Mouse (Mus musculus) intestine, embryonic 15.5 days (tissue): ENCODE measurements around the gene Lins1. TPM values are rescaled to one million over a fixed set of nuclear protein-coding genes. Genes with fewer than 3 reads are reported as not detected.

Source experiments
- ATAC-seq: fragments of 200-750 bp; cut with Nextera tagmentation; 2 replicates; pipeline ENCODE4 v1.8.0; 2017; ENCODE audit warnings: moderate TSS enrichment, moderate library complexity
- H3K27ac ChIP-seq: fragments of 300-500 bp; sonication (generic); 2 replicates; pipeline ENCODE4 v1.5.1; 2015; ENCODE audit warnings: mild to moderate bottlenecking, inconsistent platforms
- H3K27me3 ChIP-seq: fragments of 300-500 bp; sonication (generic); replicated peaks from 2 replicates; pipeline ENCODE4 v1.6.1; 2015; ENCODE audit warnings: inconsistent platforms
- H3K36me3 ChIP-seq: fragments of 300-500 bp; sonication (generic); 2 replicates; pipeline ENCODE4 v1.6.1; 2015; ENCODE audit warnings: inconsistent platforms
- H3K4me1 ChIP-seq: fragments of 300-500 bp; sonication (generic); replicated peaks from 2 replicates; pipeline ENCODE4 v1.6.1; 2015; ENCODE audit warnings: inconsistent platforms
- H3K4me2 ChIP-seq: fragments of 300-500 bp; sonication (generic); replicated peaks from 2 replicates; pipeline ENCODE4 v1.6.1; 2015; ENCODE audit warnings: mild to moderate bottlenecking, inconsistent platforms
- H3K4me3 ChIP-seq: fragments of 300-500 bp; sonication (generic); replicated peaks from 2 replicates; pipeline ENCODE4 v1.5.1; 2015; ENCODE audit warnings: inconsistent platforms
- H3K9ac ChIP-seq: fragments of 300-500 bp; sonication (generic); 2 replicates; pipeline ENCODE4 v1.6.1; 2015; ENCODE audit warnings: inconsistent platforms
- H3K9me3 ChIP-seq: fragments of 300-500 bp; sonication (generic); 2 replicates; pipeline ENCODE4 v1.6.1; 2016; ENCODE audit warnings: inconsistent platforms
- WGBS: fragments of 180-500 bp; shearing (Covaris S2); methylation state at CpG from one replicate; pipeline ENCODE4 v1.1.7; 2015; 5-methylcytosine and 5-hydroxymethylcytosine counted together
- polyA plus RNA-seq: library from polyadenylated mRNA; unstranded; fragments of >200 nt; fragmentation: Nextera tagmentation; extraction: Ambion mirVana; gene quantifications from 2 replicates; pipeline ENCODE4 v1.2.1, GENCODE M21; 2015

Lins1 gene
- polyA plus RNA-seq, 1 experiment from 2014 or later, result 12.6 TPM

DNA sequence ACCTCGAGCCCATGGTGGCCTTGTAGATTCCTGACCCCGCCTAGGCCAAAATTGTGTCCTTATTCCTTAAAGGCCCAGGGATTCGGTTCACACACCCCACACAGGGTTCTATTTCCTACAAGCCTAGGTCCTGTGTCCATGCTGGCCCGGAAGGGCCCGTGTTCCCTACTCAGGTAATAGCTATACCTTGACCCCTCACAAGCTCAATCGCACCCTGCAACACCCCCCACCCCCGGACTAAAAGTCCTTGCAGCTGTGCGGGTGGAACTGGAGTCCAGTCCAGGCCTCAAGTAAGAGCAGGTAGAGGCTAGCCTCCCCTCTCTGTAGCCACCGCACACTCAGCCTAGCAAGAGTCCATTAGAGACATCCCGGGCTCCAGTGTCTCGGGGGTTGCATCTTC, 44.2 kb downstream of the Lins1 start:
- no peaks in the 10 kb centered on the region for H3K4me1 ChIP-seq
- no peaks in the 10 kb centered on the region for H3K27me3 ChIP-seq
- H3K9ac ChIP-seq, result no peak overlapping the region
- H3K4me3 ChIP-seq, result no peak overlapping the region
- H3K27ac ChIP-seq, result no peak overlapping the region
- H3K36me3 ChIP-seq, result no peaks in the 10 kb centered on the region
- 96% methylated on average over 11 of the region's 11 CpGs for whole genome bisulfite sequencing
- no peaks in the 10 kb centered on the region for H3K9me3 ChIP-seq
- H3K4me2 ChIP-seq, result no peak overlapping the region
- no peak for ATAC-seq

DNA sequence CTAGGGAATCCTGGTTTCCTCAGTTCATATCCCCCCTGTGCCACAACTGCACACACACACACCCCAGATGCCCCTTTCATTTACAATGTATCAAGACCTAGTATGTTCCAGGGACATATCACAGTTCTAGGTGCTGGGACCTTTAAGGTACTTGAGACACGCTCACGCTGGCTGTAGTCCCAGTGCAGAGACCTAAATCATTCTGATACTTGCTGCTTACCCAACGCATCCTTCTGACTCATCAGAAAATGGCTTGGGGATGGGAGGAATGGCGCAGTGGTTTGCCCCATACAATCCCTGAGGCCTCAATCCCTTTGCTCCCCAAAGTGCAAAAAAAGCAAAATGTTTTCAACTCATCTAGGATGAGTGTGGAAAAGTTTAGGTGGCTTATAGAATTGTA, 44.8 kb downstream of the Lins1 start:
- H3K4me2 ChIP-seq, result no peak overlapping the region
- H3K9me3 ChIP-seq, result no peaks in the 10 kb centered on the region
- H3K4me1 ChIP-seq, result no peaks in the 10 kb centered on the region
- WGBS, result 88% methylated on average over 4 of the region's 4 CpGs
- H3K4me3 ChIP-seq, result no peak overlapping the region
- ATAC-seq, result no peak
- H3K27me3 ChIP-seq, result no peaks in the 10 kb centered on the region
- no peak overlapping the region for H3K9ac ChIP-seq
- H3K36me3 ChIP-seq, result no peaks in the 10 kb centered on the region
- no peak overlapping the region for H3K27ac ChIP-seq

DNA sequence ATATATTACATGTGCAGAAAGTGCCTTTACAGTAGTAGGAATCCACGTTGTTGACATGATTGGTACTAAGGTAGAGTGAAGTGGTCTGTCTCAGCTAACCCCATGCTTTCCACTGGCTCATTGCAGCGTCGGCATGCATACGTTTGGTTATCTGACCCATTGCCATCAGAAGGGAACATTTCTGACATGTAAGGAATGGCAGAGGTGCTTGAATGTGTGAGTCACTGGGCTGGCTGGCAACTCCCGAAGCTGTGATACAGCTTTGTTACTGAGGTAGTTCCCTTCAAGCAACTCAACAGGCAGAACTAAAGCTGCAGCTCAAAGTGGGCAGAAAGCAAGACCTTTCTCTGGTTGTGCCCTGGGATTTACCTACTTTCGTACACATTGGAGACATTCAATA, 45.3 kb downstream of the Lins1 start:
- Histone ChIP-seq H3K4me2 (no peak overlapping the region), H3K9me3 (no peaks in the 10 kb centered on the region), H3K36me3 (no peaks in the 10 kb centered on the region), H3K27ac (no peak overlapping the region), H3K9ac (no peak overlapping the region), H3K27me3 (no peaks in the 10 kb centered on the region), H3K4me3 (no peak overlapping the region), H3K4me1 (no peaks in the 10 kb centered on the region)
- no peak for ATAC-seq
- 76% methylated on average over 6 of the region's 6 CpGs for WGBS

DNA sequence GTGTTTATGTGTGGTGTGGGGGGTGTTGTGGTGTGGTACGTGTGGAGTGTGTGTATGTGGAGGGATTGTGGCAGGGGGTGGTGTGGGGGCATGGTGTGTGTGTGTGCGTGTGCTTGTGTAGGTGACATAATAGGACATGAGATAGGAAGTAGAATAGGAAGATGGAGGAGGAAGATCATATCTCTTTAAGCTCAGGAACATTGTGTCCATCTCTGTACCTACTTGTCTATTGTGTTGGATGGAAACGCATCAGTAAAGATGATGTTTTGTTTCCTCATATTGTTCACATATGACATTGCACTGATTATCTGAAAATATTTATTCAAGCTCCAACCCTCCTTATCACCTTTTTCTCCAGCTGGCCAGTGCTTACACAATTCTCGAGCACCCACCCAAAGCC, 47.7 kb downstream of the Lins1 start:
- Histone ChIP-seq H3K9ac (no peak overlapping the region), H3K4me2 (no peak overlapping the region), H3K4me3 (no peak overlapping the region), H3K4me1 (peaks cover 5% of the 10 kb centered on the region; the same call in 1 of the 2 replicates), H3K9me3 (no peaks in the 10 kb centered on the region), H3K27me3 (no peaks in the 10 kb centered on the region), H3K36me3 (no peaks in the 10 kb centered on the region), H3K27ac (no peak overlapping the region)
- ATAC-seq, result no peak
- 83% methylated on average over 4 of the region's 4 CpGs for WGBS

DNA sequence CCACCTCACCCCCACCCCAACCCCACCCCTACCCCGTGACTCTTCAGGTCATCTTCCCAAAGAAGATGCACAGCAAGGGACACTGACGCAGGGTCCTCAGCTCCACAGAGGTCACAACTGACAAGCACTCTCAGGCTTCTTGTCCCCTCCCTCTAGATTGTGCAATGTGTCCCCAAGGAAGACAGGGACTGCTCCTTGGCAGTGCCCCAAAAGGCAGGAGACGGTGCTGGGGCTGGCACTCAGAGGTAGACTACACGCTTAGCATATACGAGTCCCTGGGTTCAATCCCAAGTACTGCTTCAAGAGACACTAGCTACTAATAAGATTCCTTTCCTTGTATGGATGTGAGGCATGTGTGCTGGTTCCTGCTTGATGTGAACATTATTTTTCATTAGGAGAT, 51.3 kb downstream of the Lins1 start:
- H3K4me2 ChIP-seq, result no peak overlapping the region
- peaks cover 5% of the 10 kb centered on the region; the same call in 1 of the 2 replicates for H3K4me1 ChIP-seq
- 75% methylated on average over 5 of the region's 5 CpGs for WGBS
- no peak for ATAC-seq
- no peaks in the 10 kb centered on the region for H3K9me3 ChIP-seq
- H3K27me3 ChIP-seq, result no peaks in the 10 kb centered on the region
- H3K9ac ChIP-seq, result no peak overlapping the region
- no peaks in the 10 kb centered on the region for H3K36me3 ChIP-seq
- H3K27ac ChIP-seq, result no peak overlapping the region
- no peak overlapping the region for H3K4me3 ChIP-seq

DNA sequence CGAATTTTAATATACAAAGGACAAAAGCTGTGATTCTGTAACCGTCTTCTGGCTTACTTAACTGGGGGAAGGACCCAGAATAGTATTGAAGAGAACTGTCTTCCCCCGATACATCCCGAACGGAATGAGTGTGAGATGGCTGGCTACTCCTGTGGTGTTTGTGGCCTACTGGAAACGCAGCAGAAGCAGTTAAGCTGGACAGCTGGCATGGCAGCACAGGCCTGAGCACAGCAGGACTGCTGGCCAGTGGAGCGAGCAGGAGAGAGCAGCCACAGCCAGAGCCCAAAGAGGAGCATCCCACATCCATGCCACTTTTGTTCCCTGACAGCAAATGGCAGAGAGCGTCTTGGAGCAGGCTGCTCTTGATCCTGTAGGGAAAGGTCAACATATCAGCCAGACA, 51.7 kb downstream of the Lins1 start:
- Histone ChIP-seq H3K36me3 (no peaks in the 10 kb centered on the region), H3K9me3 (no peaks in the 10 kb centered on the region)
- no peak for ATAC-seq

DNA sequence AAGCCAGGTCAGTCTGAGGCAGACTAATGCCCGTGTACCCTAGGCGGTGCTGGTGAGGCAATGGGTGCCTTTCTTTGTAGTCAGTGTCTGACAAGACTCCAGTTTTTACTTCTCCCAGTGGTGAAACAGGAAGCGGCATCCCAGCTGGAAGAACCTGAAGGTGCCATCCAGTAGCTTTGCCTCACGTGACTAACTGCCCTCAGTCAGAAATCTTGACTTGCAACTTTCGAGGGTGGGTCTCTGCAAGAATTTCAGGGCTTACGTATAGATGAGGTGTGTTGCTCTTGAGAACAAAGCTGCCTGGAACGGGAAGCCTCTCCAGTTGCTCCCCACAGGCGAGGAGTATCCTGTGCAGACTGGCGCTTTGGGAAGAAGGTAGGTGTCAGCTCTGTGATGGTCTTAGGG, 53.7 kb downstream of the Lins1 start, which contains the start of gene Cers3:
Gene Cers3 (plus strand): TSS at position 128 of the 405 bp plus-strand sequence.
- H3K4me3 ChIP-seq, result no peak within 1 kb of the TSS
- H3K4me2 ChIP-seq, result 0 out of 2 replicates have a peak within 1 kb of the TSS, but pooled peaks have one; percentile 22
- H3K9me3 ChIP-seq, result no peaks in the 10 kb centered on the region
- peak; percentile 71 for ATAC-seq
- no peaks in the 10 kb centered on the region for H3K27me3 ChIP-seq
- H3K27ac ChIP-seq, result no peak within 1 kb of the TSS
- H3K9ac ChIP-seq, result no peak within 1 kb of the TSS
- H3K4me1 ChIP-seq, result peaks cover 5% of the 10 kb centered on the region; the same call in 1 of the 2 replicates
- H3K36me3 ChIP-seq, result no peaks in the 10 kb centered on the region
- 57% methylated on average over 9 of the region's 9 CpGs for WGBS

More for the DNA sequence above, 51.7 kb downstream of the Lins1 start:
- Histone ChIP-seq H3K4me1 (peaks cover 5% of the 10 kb centered on the region; the same call in 1 of the 2 replicates), H3K4me3 (no peak overlapping the region), H3K27ac (no peak overlapping the region), H3K9ac (no peak overlapping the region), H3K4me2 (no peak overlapping the region), H3K27me3 (no peaks in the 10 kb centered on the region)
- WGBS, result 71% methylated on average over 8 of the region's 8 CpGs

DNA sequence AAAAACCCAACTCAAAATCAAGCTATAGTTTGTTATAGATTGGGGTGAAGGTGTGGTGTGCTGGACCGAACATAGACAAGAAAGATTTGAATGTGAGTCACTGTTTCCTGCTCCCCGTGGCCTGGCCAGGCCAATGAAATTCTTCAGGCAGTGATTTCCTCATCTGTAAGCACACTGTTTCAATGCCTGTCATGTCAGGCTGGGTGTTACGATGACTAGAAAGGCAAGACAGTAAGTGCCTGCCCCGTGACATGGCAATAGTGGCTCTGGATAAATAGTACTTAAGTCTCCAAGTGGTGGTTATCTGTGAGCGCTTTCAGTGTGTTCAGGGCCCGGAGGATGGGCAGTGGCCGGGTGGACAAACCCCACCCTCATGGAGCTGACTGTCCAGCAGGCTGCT, 57.3 kb downstream of the Lins1 start:
- no peaks in the 10 kb centered on the region for H3K36me3 ChIP-seq
- no peak overlapping the region for H3K4me3 ChIP-seq
- H3K4me2 ChIP-seq, result no peak overlapping the region
- H3K27me3 ChIP-seq, result no peaks in the 10 kb centered on the region
- 65% methylated on average over 7 of the region's 7 CpGs for WGBS
- no peak for ATAC-seq
- no peaks in the 10 kb centered on the region for H3K9me3 ChIP-seq
- H3K27ac ChIP-seq, result no peak overlapping the region
- no peak overlapping the region for H3K9ac ChIP-seq
- H3K4me1 ChIP-seq, result no peaks in the 10 kb centered on the region

DNA sequence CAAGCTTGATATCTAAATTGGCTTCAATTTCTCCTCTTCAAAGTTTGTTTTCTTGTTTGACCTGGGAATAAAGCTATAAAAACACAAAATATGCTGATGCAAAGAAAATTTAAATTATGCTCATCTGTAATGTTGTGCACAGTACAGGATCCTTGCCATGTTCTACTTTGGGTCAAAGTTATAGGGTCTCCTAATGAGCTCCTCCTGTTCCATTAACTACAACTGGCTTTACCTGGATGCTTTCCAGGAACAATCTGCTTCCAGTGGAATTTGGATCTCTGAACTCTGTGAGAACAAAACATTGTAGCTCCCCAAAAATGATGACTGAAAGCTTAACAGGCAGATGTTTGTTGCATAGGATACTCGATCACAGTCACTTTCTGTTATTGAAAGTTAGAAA, 60.3 kb downstream of the Lins1 start:
- 69% methylated on average over 1 of the region's 1 CpGs for WGBS
- H3K36me3 ChIP-seq, result no peaks in the 10 kb centered on the region
- no peak overlapping the region for H3K4me2 ChIP-seq
- no peak overlapping the region for H3K27ac ChIP-seq
- no peak for ATAC-seq
- H3K9me3 ChIP-seq, result no peaks in the 10 kb centered on the region
- no peaks in the 10 kb centered on the region for H3K27me3 ChIP-seq
- H3K4me1 ChIP-seq, result 0 out of 2 replicates have a peak, but pooled peaks cover 2% of the 10 kb centered on the region
- H3K9ac ChIP-seq, result no peak overlapping the region
- no peak overlapping the region for H3K4me3 ChIP-seq

DNA sequence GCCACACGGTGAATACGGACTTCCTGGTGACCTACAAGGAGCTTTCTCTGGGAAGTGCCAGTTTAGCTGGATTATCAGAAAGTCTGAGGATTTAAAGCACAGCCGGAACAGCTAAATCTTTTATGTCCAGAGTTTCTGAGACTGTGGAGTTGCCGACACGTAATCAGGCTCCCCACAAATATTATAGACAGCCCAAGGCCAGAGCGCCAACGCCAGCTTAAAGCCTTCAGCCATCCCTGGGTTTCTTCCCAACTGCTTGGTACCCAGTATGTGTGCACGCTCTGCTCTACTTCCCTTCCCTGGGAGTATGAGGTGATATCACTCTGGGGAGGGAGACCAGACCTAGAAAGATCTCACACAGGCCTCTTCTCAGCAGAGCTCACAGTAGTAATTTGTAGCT, 64.1 kb downstream of the Lins1 start:
- Histone ChIP-seq H3K27ac (no peak overlapping the region), H3K4me2 (no peak overlapping the region), H3K36me3 (no peaks in the 10 kb centered on the region), H3K4me3 (no peak overlapping the region), H3K9me3 (no peaks in the 10 kb centered on the region), H3K27me3 (no peaks in the 10 kb centered on the region), H3K9ac (no peak overlapping the region), H3K4me1 (0 out of 2 replicates have a peak, but pooled peaks cover 2% of the 10 kb centered on the region)
- 77% methylated on average over 8 of the region's 8 CpGs for WGBS
- no peak for ATAC-seq

DNA sequence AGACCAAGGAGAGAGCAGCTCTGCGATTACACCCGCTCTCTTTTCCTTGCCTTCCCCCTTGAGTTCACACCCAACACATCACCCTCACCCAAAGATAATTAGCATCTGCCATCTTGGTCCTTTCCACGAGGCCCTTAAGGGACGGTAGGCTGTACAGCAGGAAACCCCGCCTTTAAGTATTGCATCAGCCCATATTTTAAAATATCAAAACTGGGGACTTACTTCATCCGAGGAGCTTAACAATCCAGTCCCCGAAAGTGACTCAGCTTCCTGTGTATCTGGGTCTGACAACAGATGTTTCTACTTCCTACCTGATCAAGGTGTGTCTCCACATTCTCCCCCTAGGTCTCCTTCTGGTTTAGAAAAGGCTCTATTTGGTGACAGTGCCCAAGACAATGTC, 65.9 kb downstream of the Lins1 start:
- 79% methylated on average over 7 of the region's 7 CpGs for WGBS
- no peak for ATAC-seq
- Histone ChIP-seq H3K36me3 (no peaks in the 10 kb centered on the region), H3K9ac (no peak overlapping the region), H3K4me3 (no peak overlapping the region), H3K27ac (no peak overlapping the region), H3K27me3 (no peaks in the 10 kb centered on the region), H3K4me2 (no peak overlapping the region), H3K9me3 (no peaks in the 10 kb centered on the region), H3K4me1 (0 out of 2 replicates have a peak, but pooled peaks cover 2% of the 10 kb centered on the region)
